Mouse (Mus musculus) hindbrain, embryonic 12.5 days (tissue): ENCODE measurements around the gene Myo16. TPM values are rescaled to one million over a fixed set of nuclear protein-coding genes. Genes with fewer than 3 reads are reported as not detected.

Experiments
- ATAC-seq: fragments of 200-750 bp; cut with Nextera tagmentation; 2 replicates; pipeline ENCODE4 v1.8.0; 2017; ENCODE audit warnings: moderate TSS enrichment; ENCODE audit not compliant: low FRiP score
- H3K27ac ChIP-seq: fragments of 300-500 bp; sonication (generic); 2 replicates; pipeline ENCODE4 v1.5.1; 2016; ENCODE audit warnings: mild to moderate bottlenecking
- H3K27me3 ChIP-seq: fragments of 300-500 bp; sonication (generic); 2 replicates; pipeline ENCODE4 v1.6.1; 2016; ENCODE audit warnings: mild to moderate bottlenecking
- H3K36me3 ChIP-seq: fragments of 300-500 bp; sonication (generic); 2 replicates; pipeline ENCODE4 v1.6.1; 2016; ENCODE audit warnings: mild to moderate bottlenecking
- H3K4me1 ChIP-seq: fragments of 300-500 bp; sonication (generic); 2 replicates; pipeline ENCODE4 v1.6.1; 2016
- H3K4me2 ChIP-seq: fragments of 300-500 bp; sonication (generic); replicated peaks from 2 replicates; pipeline ENCODE4 v1.6.1; 2016; ENCODE audit warnings: mild to moderate bottlenecking
- H3K4me3 ChIP-seq: fragments of 300-500 bp; sonication (generic); 2 replicates; pipeline ENCODE4 v1.5.1; 2016; ENCODE audit warnings: mild to moderate bottlenecking
- H3K9ac ChIP-seq: fragments of 300-500 bp; sonication (generic); 2 replicates; pipeline ENCODE4 v1.6.1; 2016; ENCODE audit warnings: mild to moderate bottlenecking, moderate library complexity
- H3K9me3 ChIP-seq: fragments of 300-500 bp; sonication (generic); replicated peaks from 2 replicates; pipeline ENCODE4 v1.6.1; 2016; ENCODE audit warnings: mild to moderate bottlenecking
- WGBS: fragments of 180-500 bp; shearing (Covaris S2); methylation state at CpG from one replicate; pipeline ENCODE4 v1.1.7; 2016; 5-methylcytosine and 5-hydroxymethylcytosine counted together
- polyA plus RNA-seq: library from polyadenylated mRNA; unstranded; fragments of >200 nt; fragmentation: Nextera tagmentation; extraction: Ambion mirVana; gene quantifications from 2 replicates; pipeline ENCODE4 v1.2.1, GENCODE M21; 2016

The Myo16 gene
- polyA plus RNA-seq, 1 experiment from 2014 or later = 4.3 TPM

DNA sequence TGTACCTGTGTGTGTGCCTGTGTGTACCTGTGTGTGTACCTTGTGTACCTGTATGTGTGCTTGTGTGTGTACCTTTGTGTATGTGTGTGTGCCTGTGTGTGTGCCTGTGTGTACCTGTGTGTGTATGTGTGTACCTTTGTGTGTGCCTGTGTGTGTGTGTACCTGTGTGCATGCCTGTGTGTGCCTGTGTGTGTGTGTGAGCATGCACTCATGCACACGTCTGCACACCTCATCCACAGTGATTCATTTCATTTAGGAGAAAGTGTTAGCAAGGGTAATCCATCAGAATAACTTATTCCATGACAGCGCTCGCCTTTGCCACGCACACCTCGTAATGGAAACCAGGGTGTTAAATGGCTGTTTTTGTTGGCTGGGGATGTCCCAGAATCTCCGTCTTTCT lies 36.9 kb downstream of the Myo16 start:
- peak overlapping the region; percentile 55; the same call in 1 of the 2 replicates for H3K27ac ChIP-seq
- 76% methylated on average over 6 of the region's 6 CpGs for WGBS

DNA sequence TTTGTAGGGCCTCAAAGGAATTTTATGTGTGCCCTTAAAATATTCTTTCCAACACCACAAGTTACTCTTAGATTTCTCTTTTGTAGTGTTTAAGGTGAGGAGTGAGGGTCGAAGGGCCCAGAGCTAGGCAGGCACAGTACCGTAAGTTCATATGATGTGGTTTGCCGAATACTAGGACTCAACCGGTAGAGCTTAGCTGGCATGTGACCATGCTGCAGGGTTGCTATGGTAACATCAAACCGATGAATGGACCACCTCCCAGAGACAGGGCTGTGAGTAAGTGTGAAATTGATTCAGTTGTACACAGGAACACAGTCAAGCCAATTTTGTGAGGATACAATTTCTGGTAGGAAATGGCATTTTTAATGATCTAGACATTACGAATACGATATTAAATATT lies 44.5 kb downstream of the Myo16 start:
- Histone ChIP-seq H3K9ac (no peak overlapping the region), H3K9me3 (no peaks in the 10 kb centered on the region), H3K4me3 (no peak overlapping the region), H3K4me2 (no peak overlapping the region), H3K27ac (no peak overlapping the region), H3K36me3 (no peaks in the 10 kb centered on the region), H3K27me3 (peaks cover 16% of the 10 kb centered on the region; the same call in 1 of the 2 replicates), H3K4me1 (peaks cover 12% of the 10 kb centered on the region)
- 40% methylated on average over 7 of the region's 7 CpGs for WGBS
- ATAC-seq = peak; percentile 84

More for the DNA sequence above, 36.9 kb downstream of the Myo16 start:
- Histone ChIP-seq H3K9me3 (no peaks in the 10 kb centered on the region), H3K4me1 (no peaks in the 10 kb centered on the region), H3K27me3 (0 out of 2 replicates have a peak, but pooled peaks cover 2% of the 10 kb centered on the region), H3K4me2 (no peak overlapping the region), H3K9ac (no peak overlapping the region), H3K36me3 (no peaks in the 10 kb centered on the region), H3K4me3 (no peak overlapping the region)
- ATAC-seq = no peak

DNA sequence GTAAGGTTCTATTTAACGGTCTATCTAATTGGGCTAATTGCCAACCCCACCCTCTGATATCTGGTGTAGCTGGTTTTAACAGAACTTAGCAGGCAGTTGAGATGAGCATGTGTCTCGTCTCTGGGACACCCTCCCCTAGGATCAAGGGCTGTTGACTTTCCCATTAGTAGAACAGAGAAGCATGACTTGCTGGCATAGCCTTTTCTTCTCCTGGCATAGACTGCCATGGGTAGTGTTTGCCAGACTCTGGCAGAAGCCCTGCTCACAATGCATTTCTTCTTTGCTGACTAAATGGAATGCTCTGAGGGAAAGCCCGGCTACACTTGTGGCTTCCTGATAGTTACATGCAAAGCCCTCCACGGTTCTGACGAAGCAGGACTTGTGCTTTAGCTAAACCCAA lies 45.6 kb downstream of the Myo16 start:
- H3K4me3 ChIP-seq = no peak overlapping the region
- no peaks in the 10 kb centered on the region for H3K9me3 ChIP-seq
- no peaks in the 10 kb centered on the region for H3K36me3 ChIP-seq
- peaks cover 16% of the 10 kb centered on the region; the same call in 1 of the 2 replicates for H3K27me3 ChIP-seq
- WGBS = 83% methylated on average over 5 of the region's 5 CpGs
- H3K9ac ChIP-seq = no peak overlapping the region
- H3K27ac ChIP-seq = no peak overlapping the region
- H3K4me2 ChIP-seq = no peak overlapping the region
- no peak for ATAC-seq
- peaks cover 12% of the 10 kb centered on the region for H3K4me1 ChIP-seq

DNA sequence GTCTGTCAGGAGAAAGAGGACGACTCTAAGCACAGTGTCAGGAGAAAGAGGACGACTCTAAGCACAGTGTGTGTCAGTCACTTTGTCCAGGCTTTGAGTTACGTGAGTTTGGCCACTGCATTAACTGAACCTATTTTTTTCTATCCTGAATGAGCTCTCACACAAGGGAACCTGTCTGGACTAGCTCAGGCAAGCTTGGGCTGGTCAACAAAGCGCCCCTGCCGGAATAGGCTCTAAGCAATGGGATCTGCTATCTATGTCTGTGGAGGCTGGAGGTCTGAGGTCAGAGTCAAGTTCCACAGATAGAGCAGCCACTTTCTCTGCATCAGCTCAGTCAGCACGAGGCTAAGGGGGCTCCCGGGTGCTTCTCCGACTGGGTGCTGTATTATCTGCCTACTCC lies 46.3 kb downstream of the Myo16 start:
- H3K4me2 ChIP-seq = no peak overlapping the region
- WGBS = 81% methylated on average over 8 of the region's 8 CpGs
- peaks cover 12% of the 10 kb centered on the region for H3K4me1 ChIP-seq
- H3K36me3 ChIP-seq = no peaks in the 10 kb centered on the region
- H3K9ac ChIP-seq = no peak overlapping the region
- H3K27me3 ChIP-seq = peaks cover 16% of the 10 kb centered on the region; the same call in 1 of the 2 replicates
- no peaks in the 10 kb centered on the region for H3K9me3 ChIP-seq
- no peak for ATAC-seq
- no peak overlapping the region for H3K27ac ChIP-seq
- H3K4me3 ChIP-seq = no peak overlapping the region

DNA sequence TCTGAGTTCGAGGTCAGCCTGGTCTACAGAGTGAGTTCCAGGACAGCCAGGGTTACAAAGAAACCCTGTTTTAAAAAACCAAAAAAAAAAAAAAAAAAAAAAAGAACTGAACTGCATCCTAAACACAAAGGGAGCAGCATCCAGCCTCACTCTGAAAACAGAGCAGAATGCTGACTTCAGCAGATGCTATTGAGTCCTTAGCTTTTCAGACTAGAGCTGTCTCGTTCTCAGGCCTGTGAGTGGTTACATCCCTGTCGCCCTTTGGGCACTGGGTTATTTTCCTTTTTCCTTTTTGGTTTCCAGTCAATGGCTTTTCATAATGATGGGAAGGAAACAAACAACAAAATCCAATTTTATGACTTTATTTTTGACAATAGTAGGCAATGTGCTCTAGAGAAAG lies 61.3 kb downstream of the Myo16 start:
- H3K36me3 ChIP-seq = no peaks in the 10 kb centered on the region
- no peak for ATAC-seq
- no peak overlapping the region for H3K27ac ChIP-seq
- H3K4me2 ChIP-seq = no peak overlapping the region
- no peak overlapping the region for H3K9ac ChIP-seq
- 59% methylated on average over 3 of the region's 3 CpGs for WGBS
- no peak overlapping the region for H3K4me3 ChIP-seq
- H3K4me1 ChIP-seq = no peaks in the 10 kb centered on the region
- H3K9me3 ChIP-seq = no peaks in the 10 kb centered on the region
- H3K27me3 ChIP-seq = no peaks in the 10 kb centered on the region

DNA sequence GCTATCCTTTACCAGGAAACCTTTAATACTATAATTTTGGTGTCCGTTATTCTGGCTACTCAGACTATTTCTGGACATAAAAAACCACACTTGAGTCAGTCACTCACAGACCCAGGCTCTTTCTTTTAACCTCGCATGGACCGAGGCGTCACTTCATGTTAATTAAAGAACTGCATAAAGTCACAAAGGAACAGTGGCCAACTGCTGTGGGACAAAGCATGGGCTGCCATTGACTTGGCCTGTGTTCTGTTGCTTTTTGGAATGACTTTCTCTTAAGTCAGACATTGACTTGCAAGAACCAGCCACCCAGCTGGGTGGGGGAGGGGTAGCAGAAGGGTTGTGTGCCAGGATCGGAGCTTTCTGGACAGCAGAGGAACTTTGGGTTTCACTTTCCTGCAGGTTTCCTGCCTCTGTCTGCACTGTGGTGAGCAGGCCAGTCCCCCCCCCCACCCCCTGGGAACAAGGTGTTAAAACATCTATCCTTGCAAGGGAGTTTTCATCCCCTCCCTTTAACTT lies 66.1 kb downstream of the Myo16 start:
- H3K27me3 ChIP-seq = no peaks in the 10 kb centered on the region
- H3K27ac ChIP-seq = no peak overlapping the region
- no peaks in the 10 kb centered on the region for H3K36me3 ChIP-seq
- 43% methylated on average over 5 of the region's 5 CpGs for WGBS
- ATAC-seq = no peak
- H3K4me1 ChIP-seq = peaks cover 13% of the 10 kb centered on the region
- H3K4me2 ChIP-seq = no peak overlapping the region
- no peak overlapping the region for H3K4me3 ChIP-seq
- H3K9me3 ChIP-seq = no peaks in the 10 kb centered on the region
- no peak overlapping the region for H3K9ac ChIP-seq

DNA sequence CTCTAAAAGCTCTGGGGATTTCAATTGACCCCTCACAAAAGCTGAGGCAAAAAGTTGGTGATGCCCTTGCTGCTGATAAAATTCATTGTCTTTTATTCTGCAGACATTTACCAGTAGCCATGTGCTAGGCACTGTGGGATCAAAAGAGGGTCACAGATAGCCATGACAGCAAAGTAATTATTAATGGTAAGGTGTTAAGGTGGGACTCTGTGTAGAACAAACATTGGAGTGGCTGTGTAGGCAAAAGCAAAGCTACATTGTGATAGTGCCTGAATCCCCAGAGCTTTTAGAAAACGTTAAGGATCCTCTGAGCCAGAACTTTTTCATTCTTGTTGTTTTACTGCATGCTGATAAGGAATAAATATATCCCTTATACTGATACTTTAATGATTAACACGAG lies 69.1 kb downstream of the Myo16 start:
- WGBS = 68% methylated on average over 2 of the region's 2 CpGs
- H3K9me3 ChIP-seq = no peaks in the 10 kb centered on the region
- peaks cover 13% of the 10 kb centered on the region for H3K4me1 ChIP-seq
- no peak overlapping the region for H3K4me2 ChIP-seq
- no peak overlapping the region for H3K27ac ChIP-seq
- no peak overlapping the region for H3K4me3 ChIP-seq
- H3K36me3 ChIP-seq = no peaks in the 10 kb centered on the region
- no peak for ATAC-seq
- H3K27me3 ChIP-seq = no peaks in the 10 kb centered on the region
- H3K9ac ChIP-seq = no peak overlapping the region

DNA sequence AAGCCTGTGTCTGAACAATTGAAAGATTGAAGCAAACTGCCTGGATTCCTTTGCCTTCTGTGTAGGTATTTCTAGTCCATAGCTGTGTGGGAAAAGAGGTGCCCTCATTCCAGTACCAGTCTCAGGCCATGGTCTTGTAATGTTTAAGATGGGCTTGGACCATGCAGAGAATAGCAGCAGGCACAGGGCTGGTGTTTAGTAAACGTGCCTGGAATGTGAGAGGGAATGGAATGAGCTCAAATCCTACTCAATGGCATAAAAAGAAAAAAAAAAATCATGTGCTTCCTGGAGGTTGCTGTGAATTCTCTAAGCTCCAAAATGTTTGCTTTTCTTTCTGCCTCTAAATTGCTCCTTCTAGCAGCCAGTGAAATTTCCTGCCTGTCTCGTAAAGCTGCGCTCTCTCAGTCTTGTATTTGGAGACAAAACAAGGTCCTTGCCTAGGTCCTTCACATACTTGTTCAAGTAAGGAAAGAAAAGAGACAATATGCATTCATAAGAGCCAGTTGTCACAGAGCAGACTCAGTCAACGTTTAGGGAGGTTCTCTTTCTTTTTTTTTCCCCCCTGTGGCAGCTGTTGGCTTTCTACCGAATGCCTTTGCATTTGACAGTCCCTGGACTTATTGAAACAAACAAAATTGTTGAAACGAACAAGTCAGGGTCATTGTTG lies 70.0 kb downstream of the Myo16 start:
- Histone ChIP-seq H3K4me3 (no peak overlapping the region), H3K4me1 (peaks cover 13% of the 10 kb centered on the region), H3K4me2 (no peak overlapping the region), H3K27ac (peak overlapping the region; percentile 3), H3K36me3 (no peaks in the 10 kb centered on the region), H3K27me3 (no peaks in the 10 kb centered on the region), H3K9me3 (no peaks in the 10 kb centered on the region), H3K9ac (no peak overlapping the region)
- no peak for ATAC-seq
- 32% methylated on average over 6 of the region's 6 CpGs for WGBS

DNA sequence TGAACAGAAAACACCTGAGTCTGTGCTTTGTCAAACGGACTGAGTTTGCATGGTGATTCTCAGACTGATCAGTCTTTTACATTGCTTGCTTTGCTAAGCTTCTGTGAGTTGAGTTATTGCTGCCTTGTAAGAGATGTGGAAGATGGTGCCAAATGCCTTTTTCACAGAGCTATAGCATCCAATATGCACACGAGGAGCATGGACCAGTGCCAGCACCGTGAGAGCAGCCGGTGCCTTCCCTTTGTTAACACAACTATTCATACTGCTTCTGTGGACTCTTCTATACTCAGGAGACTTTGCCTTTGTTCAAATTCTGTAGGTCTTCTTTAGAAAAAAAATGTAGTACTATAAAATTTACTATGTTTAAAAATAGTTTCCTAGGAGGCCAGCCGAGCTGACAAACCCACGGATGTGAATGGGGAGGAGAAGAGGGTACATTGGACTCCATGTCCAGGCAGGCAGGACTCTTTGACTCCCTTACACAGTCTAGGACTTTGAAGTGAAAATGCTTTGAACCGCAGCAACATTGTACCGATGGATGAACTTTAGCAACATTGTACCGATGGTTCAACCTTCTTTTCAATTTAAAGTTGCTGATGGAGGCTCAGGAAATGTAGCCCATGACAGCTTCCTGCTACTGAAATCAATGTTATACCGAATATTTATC lies 70.7 kb downstream of the Myo16 start:
- peak overlapping the region; percentile 3 for H3K27ac ChIP-seq
- no peak overlapping the region for H3K4me2 ChIP-seq
- peak; percentile 54; the same call in 1 of the 2 replicates for ATAC-seq
- no peak overlapping the region for H3K9ac ChIP-seq
- H3K36me3 ChIP-seq = no peaks in the 10 kb centered on the region
- peaks cover 13% of the 10 kb centered on the region for H3K4me1 ChIP-seq
- H3K27me3 ChIP-seq = no peaks in the 10 kb centered on the region
- WGBS = 50% methylated on average over 10 of the region's 10 CpGs
- H3K9me3 ChIP-seq = no peaks in the 10 kb centered on the region
- H3K4me3 ChIP-seq = no peak overlapping the region

DNA sequence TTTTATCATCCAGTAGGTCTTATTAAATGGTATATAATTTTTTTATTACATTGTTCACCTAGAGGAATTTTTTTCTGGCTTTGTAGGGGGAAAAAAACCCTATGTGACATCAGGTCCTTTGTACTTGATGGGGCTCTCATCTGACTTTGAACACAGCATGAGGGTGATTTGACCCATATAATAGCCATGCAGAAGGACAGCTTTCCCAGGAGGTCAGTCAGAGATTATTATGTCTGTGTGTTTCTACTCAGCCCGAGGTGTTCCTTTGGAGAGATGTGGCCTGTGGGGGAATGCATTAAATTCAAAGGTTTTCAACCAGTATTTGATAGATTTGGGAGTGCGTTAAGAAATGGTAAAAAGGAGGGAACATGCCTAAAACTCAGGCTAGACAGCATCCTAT lies 71.3 kb downstream of the Myo16 start:
- Histone ChIP-seq H3K9ac (no peak overlapping the region), H3K4me2 (no peak overlapping the region), H3K27me3 (no peaks in the 10 kb centered on the region), H3K4me3 (no peak overlapping the region), H3K27ac (no peak overlapping the region), H3K9me3 (no peaks in the 10 kb centered on the region), H3K36me3 (no peaks in the 10 kb centered on the region), H3K4me1 (peaks cover 13% of the 10 kb centered on the region)
- 49% methylated on average over 2 of the region's 2 CpGs for WGBS
- ATAC-seq = no peak

DNA sequence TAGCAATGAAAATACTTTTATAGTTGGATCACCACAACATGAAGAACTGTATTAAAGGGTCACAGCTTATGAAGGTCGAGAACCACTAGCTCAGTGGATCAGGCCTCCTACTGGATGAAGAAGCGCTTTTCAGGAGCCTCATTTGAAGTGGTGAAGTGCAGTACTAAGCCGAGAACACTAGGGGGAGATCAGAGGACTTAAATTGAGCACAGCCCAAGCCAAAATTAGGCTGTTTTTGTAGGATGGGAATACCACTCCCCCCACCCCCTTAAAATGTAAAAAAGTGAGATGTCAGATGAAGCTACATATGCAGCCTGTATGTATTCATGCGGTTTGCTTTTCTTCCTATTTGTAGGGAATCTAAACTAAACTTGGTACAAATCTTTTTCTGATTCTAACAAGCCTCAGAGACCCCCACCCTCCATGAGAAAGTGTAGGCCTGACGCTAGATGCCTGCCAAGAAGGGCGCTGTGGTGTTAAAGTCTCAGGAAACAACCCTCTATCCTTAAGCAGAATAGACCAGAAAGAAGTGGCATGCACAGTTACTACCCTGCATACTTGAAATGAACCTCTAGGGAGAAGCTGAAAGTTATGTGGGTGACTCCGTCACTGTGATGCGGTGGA lies 77.1 kb downstream of the Myo16 start:
- WGBS = 55% methylated on average over 8 of the region's 8 CpGs
- ATAC-seq = no peak
- no peaks in the 10 kb centered on the region for H3K36me3 ChIP-seq
- no peak overlapping the region for H3K27ac ChIP-seq
- no peaks in the 10 kb centered on the region for H3K4me1 ChIP-seq
- no peaks in the 10 kb centered on the region for H3K27me3 ChIP-seq
- H3K4me2 ChIP-seq = no peak overlapping the region
- no peaks in the 10 kb centered on the region for H3K9me3 ChIP-seq
- no peak overlapping the region for H3K4me3 ChIP-seq
- no peak overlapping the region for H3K9ac ChIP-seq

DNA sequence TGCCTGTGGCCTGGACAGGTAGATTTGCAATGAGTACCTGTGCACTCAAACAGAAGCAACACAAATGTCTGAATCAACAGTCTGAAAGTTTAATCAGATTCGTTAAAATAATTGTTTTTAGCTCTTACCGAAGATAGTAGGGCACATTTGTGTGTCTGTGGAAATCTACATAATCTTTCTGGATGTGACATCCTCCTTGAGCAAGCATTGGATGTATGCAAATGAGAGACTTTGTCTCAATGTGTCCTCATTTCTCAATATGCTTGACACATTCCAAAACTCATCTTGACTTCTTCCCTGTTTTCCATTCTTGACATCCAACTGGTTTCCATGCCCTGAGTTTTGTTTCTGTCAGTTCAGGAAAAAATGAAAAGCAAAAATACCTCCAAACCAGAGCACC lies 80.8 kb downstream of the Myo16 start:
- ATAC-seq = no peak
- no peaks in the 10 kb centered on the region for H3K36me3 ChIP-seq
- H3K4me3 ChIP-seq = no peak overlapping the region
- H3K4me1 ChIP-seq = no peaks in the 10 kb centered on the region
- H3K9ac ChIP-seq = no peak overlapping the region
- H3K27ac ChIP-seq = no peak overlapping the region
- no peak overlapping the region for H3K4me2 ChIP-seq
- no peaks in the 10 kb centered on the region for H3K27me3 ChIP-seq
- 86% methylated on average over 2 of the region's 2 CpGs for WGBS
- no peaks in the 10 kb centered on the region for H3K9me3 ChIP-seq
